Mouse (Mus musculus) stomach, embryonic 14.5 days (tissue): ENCODE results near the gene Cntfr. TPM values are rescaled to one million over a fixed set of nuclear protein-coding genes. Genes with fewer than 3 reads are reported as not detected.
"Not testable (repeated sequence)": the region's sequence is repeated elsewhere in the genome, so short reads cannot be mapped to it uniquely, and the experiment has no call there.

Experiments used
- ATAC-seq: fragments of 200-750 bp; cut with Nextera tagmentation; 2 replicates; pipeline ENCODE4 v1.8.0; 2017; ENCODE audit warnings: low read depth, moderate TSS enrichment; ENCODE audit not compliant: insufficient number of reproducible peaks, insufficient read depth, low FRiP score
- H3K27ac ChIP-seq: fragments of 300-500 bp; sonication (generic); 2 replicates; pipeline ENCODE4 v1.5.1; 2014; ENCODE audit warnings: mild to moderate bottlenecking, low read length, moderate library complexity, mixed read lengths
- H3K27me3 ChIP-seq: fragments of 300-500 bp; sonication (generic); 2 replicates; pipeline ENCODE4 v1.6.1; 2014; ENCODE audit warnings: low read length, control low read depth, mixed read lengths; ENCODE audit not compliant: control insufficient read depth, insufficient read depth
- H3K36me3 ChIP-seq: fragments of 300-500 bp; sonication (generic); 2 replicates; pipeline ENCODE4 v1.6.1; 2014; ENCODE audit warnings: mild to moderate bottlenecking, control low read depth, low read length, moderate library complexity, mixed read lengths; ENCODE audit not compliant: control insufficient read depth, insufficient read depth
- H3K4me1 ChIP-seq: fragments of 300-500 bp; sonication (generic); 2 replicates; pipeline ENCODE4 v1.6.1; 2014; ENCODE audit warnings: low read length, control low read depth, mixed read lengths; ENCODE audit not compliant: control insufficient read depth, insufficient read depth
- H3K4me2 ChIP-seq: fragments of 300-500 bp; sonication (generic); replicated peaks from 2 replicates; pipeline ENCODE4 v1.6.1; 2014; ENCODE audit warnings: low read depth, low read length, control low read depth
- H3K4me3 ChIP-seq: fragments of 300-500 bp; sonication (generic); 2 replicates; pipeline ENCODE4 v1.5.1; 2014; ENCODE audit warnings: low read depth, low read length, control low read depth
- H3K9ac ChIP-seq: fragments of 300-500 bp; sonication (generic); replicated peaks from 2 replicates; pipeline ENCODE4 v1.6.1; 2014; ENCODE audit warnings: low read depth, mild to moderate bottlenecking, control low read depth, low read length, moderate library complexity, mixed read lengths
- H3K9me3 ChIP-seq: fragments of 300-500 bp; sonication (generic); 2 replicates; pipeline ENCODE4 v1.6.1; 2016; ENCODE audit warnings: low read depth, low read length, control low read depth; ENCODE audit not compliant: control insufficient read depth
- WGBS: fragments of 180-500 bp; shearing (Covaris S2); extraction: QIAGEN DNeasy Blood & Tissue Kit; methylation state at CpG from one replicate; pipeline ENCODE4 v1.1.7; 2014; 5-methylcytosine and 5-hydroxymethylcytosine counted together
- polyA plus RNA-seq: library from polyadenylated mRNA; unstranded; fragments of >200 nt; fragmentation: Nextera tagmentation; extraction: Ambion mirVana; gene quantifications from 2 replicates; pipeline ENCODE4 v1.2.1, GENCODE M21; 2014

Cntfr gene
- polyA plus RNA-seq, 1 experiment from 2014 or later, result 11.3 TPM

DNA sequence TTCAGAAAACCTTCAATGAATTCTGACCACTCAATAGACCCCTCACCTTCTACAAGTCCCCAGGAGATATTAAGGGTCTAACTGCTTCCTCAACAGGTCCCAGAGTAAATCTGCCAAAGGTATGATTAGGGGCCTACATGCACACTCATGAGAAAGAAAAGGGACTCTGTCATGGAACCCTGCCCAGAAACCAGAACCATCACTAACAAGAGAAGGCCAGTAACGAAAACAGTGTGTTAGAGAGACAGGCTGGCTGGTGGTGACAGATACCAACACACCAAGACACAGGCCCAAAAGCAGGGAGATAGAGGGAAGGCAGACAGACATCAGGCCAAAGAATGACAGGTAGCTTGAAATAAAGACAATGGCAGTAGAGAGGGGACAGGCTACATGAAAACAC lies 8.3 kb downstream of the Cntfr start:
- WGBS, result 78% methylated on average over 1 of the region's 1 CpGs
- H3K4me2 ChIP-seq, H3K4me1 ChIP-seq, H3K9ac ChIP-seq, H3K9me3 ChIP-seq, H3K36me3 ChIP-seq, ATAC-seq, H3K27ac ChIP-seq, H3K4me3 ChIP-seq, H3K27me3 ChIP-seq: not testable (repeated sequence)

DNA sequence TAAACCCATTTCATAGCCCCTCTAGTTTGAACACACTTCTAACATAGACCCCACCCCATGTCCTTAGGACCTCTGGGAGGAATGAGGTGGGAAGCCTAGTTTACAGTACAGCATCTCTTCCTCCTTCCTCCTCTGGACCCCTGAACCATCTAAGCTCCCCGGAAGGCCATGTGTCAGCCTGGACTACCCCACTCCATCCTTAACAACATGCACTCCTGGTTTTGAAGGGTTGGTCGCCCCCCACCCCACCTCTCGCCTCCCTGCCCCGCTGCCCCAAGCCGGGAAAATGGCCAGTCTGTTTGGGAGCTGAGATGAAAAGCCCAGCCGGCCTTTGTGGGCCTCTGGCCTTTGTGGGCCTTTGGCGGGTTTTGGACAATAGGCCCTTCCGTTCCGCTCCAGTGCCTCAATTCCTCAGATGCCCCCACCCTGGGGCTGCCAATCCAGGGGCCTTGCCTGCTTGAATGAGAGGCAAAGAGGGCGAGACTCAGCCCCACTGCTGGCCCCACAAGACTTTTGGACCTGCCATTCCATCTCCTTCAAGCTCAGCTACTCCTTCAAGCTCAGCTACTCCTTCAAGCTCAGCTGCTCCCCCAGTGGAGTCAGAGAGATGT lies 10.9 kb downstream of the Cntfr start:
- WGBS, result 60% methylated on average over 8 of the region's 10 CpGs
- ATAC-seq, result not testable (repeated sequence)

DNA sequence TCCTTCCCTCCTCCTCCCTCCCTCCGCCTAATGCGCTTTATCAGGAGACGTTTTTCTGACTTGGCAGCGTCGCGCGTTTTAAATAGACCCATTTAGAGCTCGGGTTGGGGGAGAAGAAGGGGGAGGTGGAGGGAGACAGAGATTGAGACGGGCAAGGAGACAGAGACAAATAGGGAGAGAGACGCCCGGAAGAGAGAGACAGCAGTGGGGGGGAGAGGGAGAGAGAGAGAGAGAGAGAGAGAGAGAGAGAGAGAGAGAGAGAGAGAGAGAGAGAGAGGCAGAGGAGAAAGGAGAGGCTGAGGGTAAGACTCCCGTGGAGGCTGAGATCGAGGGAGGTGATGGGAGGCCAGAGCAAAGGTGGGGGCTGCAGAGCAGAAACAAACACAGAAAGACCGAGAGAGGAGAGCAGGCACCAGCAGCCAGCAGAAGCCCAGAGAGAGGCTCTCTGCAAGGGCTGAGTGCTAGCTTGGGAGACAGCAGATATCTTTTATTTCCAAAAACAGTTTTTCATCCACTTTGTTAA lies 11.9 kb downstream of the Cntfr start:
- not testable (repeated sequence) for H3K9me3 ChIP-seq, H3K27me3 ChIP-seq, H3K4me2 ChIP-seq, H3K9ac ChIP-seq, H3K4me3 ChIP-seq, H3K36me3 ChIP-seq, H3K27ac ChIP-seq, ATAC-seq
- under 1% methylated on average over 14 of the region's 14 CpGs for WGBS
- H3K4me1 ChIP-seq, result peaks cover 16% of the 10 kb centered on the region

More for the DNA sequence above, 10.9 kb downstream of the Cntfr start:
- H3K4me2 ChIP-seq, H3K36me3 ChIP-seq, H3K4me3 ChIP-seq, H3K9me3 ChIP-seq, H3K27ac ChIP-seq, H3K9ac ChIP-seq, H3K27me3 ChIP-seq: not testable (repeated sequence)
- H3K4me1 ChIP-seq, result peaks cover 13% of the 10 kb centered on the region

DNA sequence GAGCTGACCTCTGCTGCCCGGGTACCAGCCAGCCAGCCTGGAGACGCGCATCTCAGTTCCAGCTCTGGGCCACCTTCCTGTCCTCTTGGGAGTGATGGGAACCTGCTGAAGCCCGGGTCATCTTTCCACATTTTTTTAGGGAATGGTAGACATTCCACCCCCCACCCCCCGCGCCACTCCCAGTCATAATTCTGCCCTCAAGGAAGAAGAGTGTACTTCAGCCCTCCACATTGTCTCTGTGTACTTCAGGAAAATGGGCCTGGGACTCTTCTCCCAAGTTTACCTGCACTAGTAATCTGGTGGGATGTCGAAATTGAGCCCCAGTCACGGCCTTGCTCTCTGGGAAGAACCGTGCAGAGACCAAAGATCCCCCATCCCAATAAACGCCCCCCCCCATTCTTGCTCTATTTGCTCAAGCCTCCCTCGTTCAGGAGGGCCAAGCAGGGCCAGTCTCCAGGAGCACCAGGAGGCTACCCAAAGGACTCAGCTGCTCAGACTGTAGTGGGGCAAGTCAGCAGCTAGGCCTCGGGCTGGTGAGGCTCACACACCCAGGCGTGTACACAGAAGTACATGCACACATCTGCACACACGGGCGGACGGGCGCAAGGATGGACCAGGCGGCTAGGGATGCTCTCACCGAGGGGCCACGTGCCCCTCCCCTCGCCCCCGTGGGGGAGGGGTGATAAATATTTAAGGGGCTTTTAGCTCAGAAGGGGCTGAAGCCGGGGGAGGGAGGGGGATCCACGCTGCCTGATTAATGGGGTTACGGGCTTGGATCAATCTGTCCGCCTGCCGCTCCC lies 12.6 kb downstream of the Cntfr start:
- not testable (repeated sequence) for H3K36me3 ChIP-seq, H3K9ac ChIP-seq, H3K27me3 ChIP-seq, ATAC-seq, H3K4me3 ChIP-seq, H3K9me3 ChIP-seq
- WGBS, result 7% methylated on average over 20 of the region's 27 CpGs
- H3K27ac ChIP-seq, result peak overlapping the region; percentile 10; the same call in 1 of the 2 replicates
- H3K4me2 ChIP-seq, result peak overlapping the region; percentile 22; the same call in 1 of the 2 replicates
- H3K4me1 ChIP-seq, result peaks cover 21% of the 10 kb centered on the region

DNA sequence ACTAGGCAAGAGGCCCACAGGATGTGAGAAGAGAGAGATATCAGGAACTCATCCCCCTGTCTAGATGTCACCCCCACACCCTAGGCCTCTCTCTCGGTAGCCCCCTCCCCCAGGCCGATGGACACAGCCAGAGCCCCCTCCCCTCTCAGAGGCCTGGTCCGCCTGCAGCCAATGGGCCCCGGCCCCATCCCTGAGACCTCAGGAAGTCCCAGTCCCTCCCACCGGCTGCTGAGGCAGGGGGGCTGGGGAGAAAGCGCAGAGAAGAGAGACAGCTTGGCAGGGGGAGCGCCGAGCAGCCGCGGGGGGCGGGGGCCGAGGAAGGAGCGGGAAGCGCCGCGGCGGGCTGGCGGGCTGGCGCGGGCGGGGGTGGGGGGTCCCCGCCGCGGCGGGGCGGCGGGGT lies 13.6 kb downstream of the Cntfr start:
- not testable (repeated sequence) for H3K9ac ChIP-seq, H3K4me3 ChIP-seq, H3K9me3 ChIP-seq, H3K27ac ChIP-seq, H3K36me3 ChIP-seq, H3K27me3 ChIP-seq
- ATAC-seq, result peak; percentile 50; the same call in 1 of the 2 replicates
- H3K4me1 ChIP-seq, result peaks cover 24% of the 10 kb centered on the region
- H3K4me2 ChIP-seq, result 0 out of 2 replicates have a peak overlapping the region, but pooled peaks have one; percentile 20
- WGBS, result 0% methylated on average over 2 of the region's 27 CpGs

DNA sequence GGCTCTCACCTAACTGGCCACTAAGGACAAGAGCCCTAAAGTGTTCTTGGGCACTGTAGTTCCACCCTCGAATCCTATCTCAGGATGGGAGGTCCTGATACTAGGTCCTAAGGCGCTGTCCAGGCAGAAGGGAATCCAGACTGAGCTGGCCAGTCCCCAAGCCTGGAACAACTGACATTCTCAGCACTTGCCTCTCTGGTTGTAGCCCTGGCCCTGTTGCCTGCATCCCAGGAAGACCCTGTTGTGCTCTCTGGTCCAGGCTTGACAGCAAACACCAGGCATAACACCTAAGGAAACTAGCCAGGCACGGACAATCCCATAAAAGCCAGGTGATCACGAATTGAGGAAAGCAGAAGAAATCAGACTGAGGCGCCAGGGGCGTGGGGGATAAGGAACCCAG lies 14.1 kb downstream of the Cntfr start:
- 0 out of 2 replicates have a peak overlapping the region, but pooled peaks have one; percentile 4 for H3K4me2 ChIP-seq
- H3K4me1 ChIP-seq, result peaks cover 25% of the 10 kb centered on the region
- 21% methylated on average over 6 of the region's 6 CpGs for WGBS

DNA sequence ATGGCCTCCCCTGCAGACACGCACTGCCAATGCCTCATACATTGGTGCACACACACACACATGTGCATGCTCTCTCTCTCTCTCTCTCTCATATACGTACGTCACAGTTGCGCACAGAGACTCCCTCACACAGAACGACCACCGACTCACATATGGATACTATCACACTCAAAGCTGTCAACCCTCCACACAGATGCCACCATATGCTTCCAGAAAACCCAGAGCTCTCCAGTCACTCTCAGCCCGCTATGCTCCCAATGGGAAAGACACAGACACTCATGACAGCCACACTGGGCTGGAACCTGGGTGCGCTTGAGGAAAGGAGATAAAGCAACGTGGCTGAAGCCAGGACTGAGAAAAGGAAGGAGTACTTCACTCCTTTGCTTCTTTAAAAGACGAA lies 14.9 kb downstream of the Cntfr start:
- no peak overlapping the region for H3K27ac ChIP-seq

More for the DNA sequence above, 14.1 kb downstream of the Cntfr start:
- Histone ChIP-seq H3K27ac (peak overlapping the region; percentile 74; the same call in 1 of the 2 replicates), H3K27me3 (no peaks in the 10 kb centered on the region), H3K4me3 (no peak overlapping the region), H3K9me3 (no peaks in the 10 kb centered on the region), H3K36me3 (no peaks in the 10 kb centered on the region), H3K9ac (no peak overlapping the region)
- ATAC-seq, result no peak

DNA sequence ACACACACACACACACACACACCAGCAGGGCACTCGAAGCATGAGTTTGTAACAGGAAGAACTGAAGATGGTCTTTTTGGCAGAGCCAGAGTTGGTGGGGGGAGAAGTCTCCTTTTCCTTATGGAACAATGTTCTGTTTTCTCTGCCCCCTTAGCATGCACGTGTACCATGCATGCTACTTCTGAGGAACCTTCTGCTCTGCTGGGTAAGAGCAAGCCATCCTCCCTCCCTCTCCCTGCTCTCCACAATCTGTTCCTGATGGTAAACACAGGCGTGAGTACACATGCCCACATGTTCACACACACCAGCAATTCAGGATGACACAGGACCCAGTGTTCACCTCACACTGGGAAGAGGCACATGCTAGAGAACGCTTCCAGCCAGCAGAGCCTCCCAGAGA lies 15.7 kb downstream of the Cntfr start:
- peaks cover 41% of the 10 kb centered on the region for H3K4me1 ChIP-seq
- WGBS, result 49% methylated on average over 4 of the region's 4 CpGs

More for the DNA sequence above, 14.9 kb downstream of the Cntfr start:
- Histone ChIP-seq H3K4me3 (no peak overlapping the region), H3K27me3 (no peaks in the 10 kb centered on the region), H3K36me3 (no peaks in the 10 kb centered on the region), H3K4me2 (no peak overlapping the region), H3K9ac (no peak overlapping the region), H3K4me1 (peaks cover 34% of the 10 kb centered on the region), H3K9me3 (no peaks in the 10 kb centered on the region)
- ATAC-seq, result no peak
- WGBS, result 57% methylated on average over 10 of the region's 10 CpGs

More for the DNA sequence above, 15.7 kb downstream of the Cntfr start:
- Histone ChIP-seq H3K4me3 (no peak overlapping the region), H3K27me3 (no peaks in the 10 kb centered on the region), H3K9me3 (no peaks in the 10 kb centered on the region), H3K9ac (no peak overlapping the region), H3K4me2 (no peak overlapping the region), H3K36me3 (no peaks in the 10 kb centered on the region), H3K27ac (no peak overlapping the region)
- no peak for ATAC-seq
